22 mouse cellular contexts compared by ENCODE assay signal in the genomic region with DNA sequence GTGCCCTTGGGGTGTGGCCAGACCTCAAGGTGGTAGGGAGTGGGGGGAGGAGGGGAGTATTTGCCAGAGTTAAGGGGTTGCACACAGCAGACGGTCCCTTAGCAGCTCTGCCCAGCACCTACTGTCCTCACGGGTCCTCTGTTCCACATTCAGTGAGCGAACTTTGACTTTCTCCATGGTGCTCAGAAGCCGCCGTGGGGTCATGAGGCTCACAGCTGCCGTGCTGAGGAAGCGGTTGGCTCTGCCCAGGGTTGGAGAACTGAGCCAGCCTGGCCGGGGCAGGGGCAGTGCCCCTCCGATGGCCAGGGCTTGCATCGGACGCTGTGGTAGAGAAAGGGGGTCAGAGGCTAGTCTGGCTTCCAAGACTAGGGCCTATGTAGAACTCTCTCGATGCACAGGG. TPM values are rescaled to one million over a fixed set of nuclear protein-coding genes. Genes with fewer than 3 reads are reported as not detected.
"Had no signal": no experiment of that assay in that cellular context is flagged by ENCODE, and none has a peak within 500 bp of the region (broad histone marks: within the 10 kb centered on the region; RNA-seq: fewer than 3 reads in every experiment).

No protein-coding gene starts in this region.

- H3K9ac ChIP-seq: limb, embryonic 13.5 days; liver, embryonic 15.5 days; midbrain, embryonic 12.5 days had no signal

- ATAC-seq: intestine, embryonic 16.5 days; midbrain, embryonic 16.5 days had no signal

- H3K27ac ChIP-seq: limb, embryonic 10.5 days; limb, embryonic 13.5 days; liver, embryonic 15.5 days; midbrain, embryonic 12.5 days had no signal

- H3K4me3 ChIP-seq: limb, embryonic 10.5 days; limb, embryonic 13.5 days; liver, embryonic 15.5 days; midbrain, embryonic 12.5 days; myocyte had no signal

- H3K27me3 ChIP-seq: limb, embryonic 13.5 days; liver, embryonic 15.5 days; midbrain, embryonic 12.5 days had no signal

- DNase-seq: kidney, adult 18-20 months; kidney, adult 9 months; kidney, postnatal 14 days; kidney, postnatal 4 days; lung, adult 2 months; lung, postnatal 14 days; lung, postnatal 4 days; right cerebral cortex, adult 18-20 months; thymus, postnatal 25 days had no signal

- H3K4me2 ChIP-seq: limb, embryonic 13.5 days; liver, embryonic 15.5 days; midbrain, embryonic 12.5 days had no signal

- H3K9me3 ChIP-seq: limb, embryonic 10.5 days; limb, embryonic 13.5 days; liver, embryonic 15.5 days; midbrain, embryonic 12.5 days had no signal

- H3K4me1 ChIP-seq: limb, embryonic 13.5 days had no signal

RNA-seq across cellular contexts. Expression of a gene that starts 16.9 kb away (rescaled TPM):
- total RNA-seq: layer of hippocampus, adult 18-20 months; layer of hippocampus, postnatal 14 days; left cerebral cortex, adult 8-10 months; left cerebral cortex, postnatal 25 days; megakaryocyte-erythroid progenitor cell, adult 5-6 weeks; monocyte, adult 5-6 weeks had no signal
- polyA plus RNA-seq: midbrain, embryonic 16.5 days had no signal
